Mouse (Mus musculus) kidney, adult 8-10 months (tissue): ENCODE measurements around the gene Prp2.
"Not testable (repeated sequence)": the region's sequence is repeated elsewhere in the genome, so short reads cannot be mapped to it uniquely, and the experiment has no call there.

Source experiments
- DNase-seq, 2 experiments: peaks; one replicate each; pipeline ENCODE4 v3.0.0; 2022

Prp2 gene

DNA sequence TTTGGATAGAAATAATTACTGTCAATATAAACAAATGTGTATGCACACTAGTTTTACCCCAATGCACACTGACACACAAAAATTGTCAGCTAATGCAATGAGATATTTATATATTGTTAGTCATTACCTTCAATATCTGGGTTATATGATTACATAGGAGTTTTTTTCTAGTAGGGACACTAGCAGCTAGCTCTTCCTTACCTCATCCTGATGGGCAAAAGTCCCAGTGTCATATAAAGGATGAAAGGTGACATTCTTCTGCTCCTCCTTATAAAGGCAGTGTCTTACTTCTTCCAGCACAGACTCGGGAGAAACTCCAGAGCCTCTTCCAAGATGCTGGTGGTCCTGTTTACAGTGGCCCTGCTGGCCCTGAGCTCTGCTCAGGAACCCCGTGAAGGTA lies at the start of gene Prp2:
Gene Prp2 (plus strand): TSS at position 301 of the 400 bp plus-strand sequence.
- DNase-seq = not testable (repeated sequence)

DNA sequence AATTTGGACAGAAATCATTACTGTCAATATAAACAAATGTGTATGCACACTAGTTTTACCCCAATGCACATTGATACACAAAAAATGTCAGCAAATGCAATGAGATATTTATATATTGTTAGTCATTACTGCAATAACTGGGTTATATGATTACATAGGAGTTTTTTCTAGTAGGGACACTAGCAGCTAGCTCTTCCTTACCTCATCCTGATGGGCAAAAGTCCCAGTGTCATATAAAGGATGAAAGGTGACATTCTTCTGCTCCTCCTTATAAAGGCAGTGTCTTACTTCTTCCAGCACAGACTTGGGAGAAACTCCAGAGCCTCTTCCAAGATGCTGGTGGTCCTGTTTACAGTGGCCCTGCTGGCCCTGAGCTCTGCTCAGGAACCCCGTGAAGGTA lies 26.2 kb upstream of the Prp2 start, which contains the start of gene Prh1:
Gene Prh1 (plus strand): TSS at position 301 of the 400 bp plus-strand sequence.
- DNase-seq = not testable (repeated sequence)

DNA sequence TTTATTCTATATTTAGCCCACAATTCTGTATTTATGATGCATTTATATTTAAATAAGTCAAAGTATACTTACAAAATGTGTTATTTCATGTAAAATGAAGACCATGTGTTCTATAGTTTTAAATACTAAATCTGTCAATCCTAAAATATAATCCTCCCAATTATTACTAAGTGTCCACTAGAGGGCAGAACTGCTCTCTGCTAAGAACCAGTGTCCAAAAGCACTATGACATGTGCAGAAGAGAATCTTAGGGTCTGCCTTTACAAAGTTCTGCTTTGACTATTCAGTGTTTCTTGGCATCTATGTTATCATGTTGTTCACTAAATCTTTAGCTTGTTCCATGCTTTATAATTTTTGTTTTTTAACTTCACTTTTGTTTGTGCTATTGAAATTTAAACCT lies 53.7 kb downstream of the Prp2 start:
- no peak for DNase-seq
